Mouse (Mus musculus): Measurements from ENCODE around the gene Ranbp9. TPM values are rescaled to one million over a fixed set of nuclear protein-coding genes. Genes with fewer than 3 reads are reported as not detected.

Gene Ranbp9
- polyA plus RNA-seq, 1 experiment: 13.7 TPM

GRCm38 (mm10) chr13:43442551-43442950, 38.5 kb downstream of the Ranbp9 start:
- 40% methylated on average over 1 of the region's 1 CpGs for WGBS
- H3K27ac ChIP-seq (ENCODE audit: insufficient read depth, low read depth, low read length): no peak overlapping the region
- TF ChIP-seq CTCF (IDR thresholded peaks at IDR 0.05; ENCODE audit: extremely low read depth, insufficient read length, insufficient replicate concordance, low read depth, low read length) (no peak), POLR2A (IDR thresholded peaks at IDR 0.05; ENCODE audit: low read depth, low read length) (no peak)
- no peaks in the 10 kb centered on the region for H3K27me3 ChIP-seq (ENCODE audit: control insufficient read depth, insufficient read depth, low read length)
- H3K4me3 ChIP-seq (ENCODE audit: low read depth, low read length): no peak overlapping the region
- H3K36me3 ChIP-seq (ENCODE audit: control insufficient read depth, insufficient read depth, low read length): no peaks in the 10 kb centered on the region
- H3K4me1 ChIP-seq (ENCODE audit: control insufficient read depth, insufficient read depth, insufficient read length, low read length): 0 out of 2 replicates have a peak, but pooled peaks cover 2% of the 10 kb centered on the region

DNA sequence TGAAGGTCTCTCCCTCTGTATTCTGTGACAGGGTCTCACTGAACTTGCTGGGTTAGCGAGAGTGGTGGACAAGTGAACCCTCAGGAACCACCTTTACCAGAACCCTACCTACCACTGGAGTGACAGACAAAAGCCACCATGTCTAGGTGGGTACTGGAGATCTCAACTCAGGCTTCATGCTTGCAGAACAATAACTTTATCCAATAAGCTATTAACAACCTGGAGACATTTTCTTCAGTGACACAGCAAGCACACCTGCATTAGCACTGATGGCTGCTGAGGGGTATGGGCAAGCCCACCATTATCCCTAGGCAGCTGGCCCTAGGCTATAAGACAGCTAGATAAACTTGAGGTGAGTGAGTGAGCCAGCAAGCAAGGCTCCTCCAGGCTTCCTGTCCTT, 40.7 kb downstream of the Ranbp9 start:
- Histone ChIP-seq H3K27me3 (ENCODE audit: control insufficient read depth, insufficient read depth, low read length) (no peaks in the 10 kb centered on the region), H3K27ac (ENCODE audit: insufficient read depth, low read depth, low read length) (no peak overlapping the region), H3K4me1 (ENCODE audit: control insufficient read depth, insufficient read depth, insufficient read length, low read length) (no peaks in the 10 kb centered on the region), H3K4me3 (ENCODE audit: low read depth, low read length) (no peak overlapping the region), H3K36me3 (ENCODE audit: control insufficient read depth, insufficient read depth, low read length) (no peaks in the 10 kb centered on the region)
- TF ChIP-seq POLR2A (IDR thresholded peaks at IDR 0.05; ENCODE audit: low read depth, low read length) (no peak), CTCF (IDR thresholded peaks at IDR 0.05; ENCODE audit: extremely low read depth, insufficient read length, insufficient replicate concordance, low read depth, low read length) (no peak)
- WGBS: 100% methylated on average over 1 of the region's 1 CpGs

DNA sequence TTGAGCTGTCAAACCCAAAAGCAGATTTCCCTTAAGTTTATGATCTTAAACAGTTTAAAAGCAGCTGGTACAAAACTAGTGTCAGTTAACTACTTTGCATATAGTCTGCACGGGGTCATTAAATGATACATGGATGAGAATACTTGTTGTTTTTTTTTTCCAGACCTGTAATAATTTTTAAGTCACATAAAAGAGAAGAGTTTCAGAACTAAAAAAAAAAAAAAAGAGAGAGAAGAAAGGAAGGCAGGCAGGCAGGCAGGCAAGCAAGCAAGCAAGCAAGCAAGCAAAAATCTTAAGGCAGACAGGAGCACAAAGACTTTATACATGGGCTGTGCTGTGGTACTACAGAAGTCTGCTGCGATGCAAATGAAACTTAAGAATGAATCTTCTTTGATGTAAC, 47.7 kb downstream of the Ranbp9 start:
- TF ChIP-seq POLR2A (IDR thresholded peaks at IDR 0.05; ENCODE audit: low read depth, low read length): no peak
- TF ChIP-seq CTCF (IDR thresholded peaks at IDR 0.05; ENCODE audit: extremely low read depth, insufficient read length, insufficient replicate concordance, low read depth, low read length): no peak
- Histone ChIP-seq H3K4me3 (ENCODE audit: low read depth, low read length) (no peak overlapping the region), H3K4me1 (ENCODE audit: control insufficient read depth, insufficient read depth, insufficient read length, low read length) (no peaks in the 10 kb centered on the region), H3K27me3 (ENCODE audit: control insufficient read depth, insufficient read depth, low read length) (no peaks in the 10 kb centered on the region), H3K27ac (ENCODE audit: insufficient read depth, low read depth, low read length) (no peak overlapping the region), H3K36me3 (ENCODE audit: control insufficient read depth, insufficient read depth, low read length) (0 out of 2 replicates have a peak, but pooled peaks cover 1% of the 10 kb centered on the region)
- WGBS: 85% methylated on average over 2 of the region's 2 CpGs

- Histone ChIP-seq H3K4me3 (ENCODE audit: low read depth, low read length) (no peak overlapping the region), H3K36me3 (ENCODE audit: control insufficient read depth, insufficient read depth, low read length) (peaks cover 9% of the 10 kb centered on the region), H3K4me1 (ENCODE audit: control insufficient read depth, insufficient read depth, insufficient read length, low read length) (no peaks in the 10 kb centered on the region), H3K27me3 (ENCODE audit: control insufficient read depth, insufficient read depth, low read length) (no peaks in the 10 kb centered on the region), H3K27ac (ENCODE audit: insufficient read depth, low read depth, low read length) (no peak overlapping the region)
- 76% methylated on average over 4 of the region's 4 CpGs for WGBS
- TF ChIP-seq POLR2A (IDR thresholded peaks at IDR 0.05; ENCODE audit: low read depth, low read length): no peak
- no peak for TF ChIP-seq CTCF (IDR thresholded peaks at IDR 0.05; ENCODE audit: extremely low read depth, insufficient read length, insufficient replicate concordance, low read depth, low read length)
Measured at GRCm38 (mm10) chr13:43428436-43428835, 52.6 kb downstream of the Ranbp9 start.

GRCm38 (mm10) chr13:43415249-43415648, 65.8 kb downstream of the Ranbp9 start:
- Histone ChIP-seq H3K27me3 (ENCODE audit: control insufficient read depth, insufficient read depth, low read length) (no peaks in the 10 kb centered on the region), H3K4me1 (ENCODE audit: control insufficient read depth, insufficient read depth, insufficient read length, low read length) (no peaks in the 10 kb centered on the region), H3K27ac (ENCODE audit: insufficient read depth, low read depth, low read length) (no peak overlapping the region), H3K4me3 (ENCODE audit: low read depth, low read length) (no peak overlapping the region), H3K36me3 (ENCODE audit: control insufficient read depth, insufficient read depth, low read length) (peaks cover 56% of the 10 kb centered on the region)
- WGBS: 75% methylated on average over 1 of the region's 1 CpGs
- TF ChIP-seq CTCF (IDR thresholded peaks at IDR 0.05; ENCODE audit: extremely low read depth, insufficient read length, insufficient replicate concordance, low read depth, low read length) (no peak), POLR2A (IDR thresholded peaks at IDR 0.05; ENCODE audit: low read depth, low read length) (no peak)

DNA sequence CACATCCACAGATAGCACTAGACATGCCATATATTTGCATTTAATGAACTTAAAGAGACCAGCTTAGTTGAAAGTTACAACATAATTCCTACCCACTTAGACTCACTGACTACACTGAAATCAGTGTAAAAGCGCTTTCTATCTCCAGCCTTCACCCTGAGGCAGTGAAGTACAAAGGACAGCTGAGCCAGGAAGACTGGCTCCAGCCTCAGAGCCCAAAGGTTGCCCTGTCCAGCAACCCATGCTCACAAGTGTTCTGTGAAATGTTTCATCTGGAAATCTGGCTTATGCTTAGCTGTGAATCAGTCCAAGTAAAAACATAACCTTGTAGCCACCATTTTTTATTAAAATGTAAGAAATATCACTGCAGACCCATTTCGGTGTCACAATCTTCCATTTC, 67.5 kb downstream of the Ranbp9 start:
- Histone ChIP-seq H3K36me3 (ENCODE audit: control insufficient read depth, insufficient read depth, low read length) (peaks cover 49% of the 10 kb centered on the region), H3K27me3 (ENCODE audit: control insufficient read depth, insufficient read depth, low read length) (no peaks in the 10 kb centered on the region), H3K4me3 (ENCODE audit: low read depth, low read length) (no peak overlapping the region), H3K27ac (ENCODE audit: insufficient read depth, low read depth, low read length) (no peak overlapping the region), H3K4me1 (ENCODE audit: control insufficient read depth, insufficient read depth, insufficient read length, low read length) (no peaks in the 10 kb centered on the region)
- no peak for TF ChIP-seq CTCF (IDR thresholded peaks at IDR 0.05; ENCODE audit: extremely low read depth, insufficient read length, insufficient replicate concordance, low read depth, low read length)
- TF ChIP-seq POLR2A (IDR thresholded peaks at IDR 0.05; ENCODE audit: low read depth, low read length): no peak
- 93% methylated on average over 2 of the region's 2 CpGs for WGBS

DNA sequence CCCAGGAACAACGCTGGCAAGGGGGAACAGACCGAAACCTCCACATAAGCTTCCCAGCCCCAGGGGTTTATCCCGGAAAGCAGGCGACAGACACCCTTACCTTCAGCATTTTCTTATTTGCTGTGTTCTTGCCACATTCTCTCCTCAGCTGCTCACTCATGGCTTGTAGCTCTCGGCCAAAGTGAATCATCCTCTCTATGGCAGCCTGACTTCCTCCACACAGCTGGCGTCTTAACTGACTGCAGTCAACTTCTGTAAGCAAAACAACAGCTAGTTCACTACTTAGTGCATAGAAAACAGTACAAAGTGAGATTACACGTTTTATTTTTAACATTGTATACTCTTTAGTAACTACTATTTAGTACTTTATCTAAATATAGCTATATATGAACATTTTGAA, 68.8 kb downstream of the Ranbp9 start:
- no peaks in the 10 kb centered on the region for H3K27me3 ChIP-seq (ENCODE audit: control insufficient read depth, insufficient read depth, low read length)
- TF ChIP-seq POLR2A (IDR thresholded peaks at IDR 0.05; ENCODE audit: low read depth, low read length) (no peak), CTCF (IDR thresholded peaks at IDR 0.05; ENCODE audit: extremely low read depth, insufficient read length, insufficient replicate concordance, low read depth, low read length) (no peak)
- H3K4me3 ChIP-seq (ENCODE audit: low read depth, low read length): no peak overlapping the region
- H3K36me3 ChIP-seq (ENCODE audit: control insufficient read depth, insufficient read depth, low read length): peaks cover 48% of the 10 kb centered on the region
- H3K4me1 ChIP-seq (ENCODE audit: control insufficient read depth, insufficient read depth, insufficient read length, low read length): no peaks in the 10 kb centered on the region
- WGBS: 87% methylated on average over 7 of the region's 7 CpGs
- H3K27ac ChIP-seq (ENCODE audit: insufficient read depth, low read depth, low read length): no peak overlapping the region

DNA sequence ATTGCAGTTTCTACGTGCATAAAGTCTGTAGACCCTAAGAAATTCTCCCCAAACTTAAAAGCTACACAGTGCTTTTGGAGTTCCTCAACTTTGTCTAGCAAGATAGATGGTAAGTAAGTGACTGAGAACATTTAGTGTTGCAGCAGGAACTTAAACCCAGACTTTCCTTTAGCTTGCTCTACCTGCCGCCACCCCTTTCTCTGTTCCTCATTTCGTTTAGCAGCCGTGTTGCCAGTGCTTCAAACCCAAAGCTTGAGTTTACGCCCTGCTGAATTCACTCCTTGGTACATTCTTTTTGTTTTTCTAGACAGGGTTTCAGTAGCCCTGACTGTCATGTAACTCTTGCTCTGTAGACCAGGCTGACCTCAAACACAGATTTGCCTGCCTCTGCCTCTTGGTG, 81.5 kb downstream of the Ranbp9 start:
- no peaks in the 10 kb centered on the region for H3K27me3 ChIP-seq (ENCODE audit: control insufficient read depth, insufficient read depth, low read length)
- WGBS: 73% methylated on average over 5 of the region's 5 CpGs
- H3K4me3 ChIP-seq (ENCODE audit: low read depth, low read length): no peak overlapping the region
- no peak overlapping the region for H3K27ac ChIP-seq (ENCODE audit: insufficient read depth, low read depth, low read length)
- no peaks in the 10 kb centered on the region for H3K4me1 ChIP-seq (ENCODE audit: control insufficient read depth, insufficient read depth, insufficient read length, low read length)
- H3K36me3 ChIP-seq (ENCODE audit: control insufficient read depth, insufficient read depth, low read length): peaks cover 33% of the 10 kb centered on the region
- TF ChIP-seq POLR2A (IDR thresholded peaks at IDR 0.05; ENCODE audit: low read depth, low read length) (no peak), CTCF (IDR thresholded peaks at IDR 0.05; ENCODE audit: extremely low read depth, insufficient read length, insufficient replicate concordance, low read depth, low read length) (no peak)

All from small intestine, adult 2 months (tissue).